Mouse (Mus musculus): ENCODE measurements around the gene Olfr481. TPM values are rescaled to one million over a fixed set of nuclear protein-coding genes. Genes with fewer than 3 reads are reported as not detected.

Olfr481 gene
- total RNA-seq (2017) = not detected in 3 replicates

DNA sequence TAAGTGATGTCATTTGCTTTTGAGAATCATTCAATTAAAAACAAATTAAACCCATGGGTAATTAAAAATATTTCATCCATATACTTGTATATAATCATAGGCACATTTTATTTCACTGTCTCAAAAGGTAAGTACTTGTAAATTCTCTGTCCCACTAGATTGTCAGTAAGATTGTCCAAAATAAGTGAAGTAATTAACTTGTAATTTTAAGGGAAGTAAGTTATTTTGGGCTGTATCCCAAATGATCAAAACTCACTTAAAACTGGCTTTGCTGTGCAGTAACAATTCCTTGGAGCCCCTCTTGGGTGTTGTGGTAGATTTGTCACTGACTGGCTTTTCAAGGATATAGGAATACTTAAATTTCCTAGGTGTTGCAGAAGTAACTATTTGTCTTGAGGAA, at the start of gene Olfr481:
TSS of gene Olfr481 (plus strand) at position 301 of the 400 bp plus-strand sequence.
- no peak for ATAC-seq (replicated peaks; ENCODE audit: insufficient number of reproducible peaks, low FRiP score, low TSS enrichment, poor library complexity, severe bottlenecking)

DNA sequence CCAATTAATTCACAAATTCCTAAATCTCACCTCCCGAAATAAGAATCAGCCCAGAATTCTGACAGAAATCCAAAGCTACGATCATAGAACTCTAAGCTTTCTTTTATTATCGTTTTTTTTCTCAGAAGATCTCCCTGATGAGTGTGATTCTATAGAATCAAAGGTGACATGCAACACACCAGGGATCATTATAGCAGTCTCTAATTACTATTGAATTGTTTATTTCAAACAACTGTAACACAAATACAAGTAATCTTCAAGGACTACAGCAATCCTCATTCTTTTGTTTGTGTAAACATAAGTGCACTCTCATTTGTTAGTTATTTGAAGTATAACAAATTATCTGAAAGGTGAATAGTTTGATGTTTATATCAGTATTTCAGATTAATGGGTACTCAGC, 45.8 kb upstream of the Olfr481 start, which contains the start of gene Olfr478:
TSS of gene Olfr478 (minus strand) at position 101 of the 400 bp plus-strand sequence.
- ATAC-seq (replicated peaks; ENCODE audit: insufficient number of reproducible peaks, low FRiP score, low TSS enrichment, poor library complexity, severe bottlenecking) = no peak

DNA sequence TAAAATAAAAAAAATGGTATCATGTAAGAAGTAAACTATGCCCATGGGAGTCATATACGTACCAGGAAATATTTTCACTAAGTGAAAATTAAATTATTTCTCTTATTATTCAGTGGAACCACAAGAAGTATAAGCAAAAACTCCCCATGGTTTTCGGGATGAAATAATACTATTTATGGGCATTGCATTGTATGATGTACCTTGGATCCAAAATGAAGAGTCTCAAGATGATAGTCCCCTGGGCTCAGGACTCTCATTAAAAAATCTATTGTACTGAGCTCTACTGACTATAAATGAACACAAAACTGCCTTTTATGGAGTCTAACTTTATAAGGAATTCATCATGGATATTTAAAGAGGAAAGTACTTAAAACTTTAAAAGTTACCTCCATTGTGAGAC, 29.3 kb upstream of the Olfr481 start, which contains the start of gene Olfr479:
TSS of gene Olfr479 (plus strand) at position 301 of the 400 bp plus-strand sequence.
- no peak for ATAC-seq (replicated peaks; ENCODE audit: insufficient number of reproducible peaks, low FRiP score, low TSS enrichment, poor library complexity, severe bottlenecking)

DNA sequence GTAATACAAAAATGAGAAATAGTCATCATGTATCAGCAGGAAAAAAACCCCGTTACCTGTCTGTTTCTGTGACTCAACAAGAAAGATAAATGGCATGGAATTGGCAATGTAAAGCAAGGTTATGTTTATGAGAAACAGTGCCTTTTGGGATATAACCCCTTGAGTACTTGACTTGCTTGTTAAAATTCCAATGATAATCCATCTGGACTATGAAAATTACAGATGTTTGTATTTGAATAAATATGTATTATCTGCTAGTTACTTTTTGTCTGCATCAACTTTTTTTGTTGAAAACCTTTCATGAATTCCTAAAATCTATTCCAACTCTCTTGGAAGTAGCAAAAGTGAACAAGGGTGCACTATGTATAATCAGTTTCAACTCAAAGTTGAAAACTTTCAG, 12.4 kb upstream of the Olfr481 start, which contains the start of gene Olfr480:
TSS of gene Olfr480 (minus strand) at position 101 of the 400 bp plus-strand sequence.
- ATAC-seq (replicated peaks; ENCODE audit: insufficient number of reproducible peaks, low FRiP score, low TSS enrichment, poor library complexity, severe bottlenecking) = no peak

DNA sequence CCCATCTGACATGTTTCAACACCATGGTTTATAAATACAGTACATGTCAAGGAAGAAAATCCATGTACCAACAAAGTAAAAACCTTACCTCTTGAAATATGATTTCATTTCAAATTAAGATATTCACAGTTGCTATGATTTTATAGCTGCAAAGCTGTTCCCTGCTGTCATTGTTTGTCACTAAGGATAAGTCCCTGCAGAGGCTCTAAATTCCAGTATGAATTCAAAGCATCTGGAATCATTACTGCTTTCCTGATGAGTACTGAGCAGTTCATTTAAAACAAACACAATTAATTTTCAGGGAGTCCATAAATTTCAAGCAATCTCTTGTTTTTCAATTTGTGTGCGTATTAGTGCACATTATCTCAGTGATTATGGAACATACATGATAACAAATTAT, 17.8 kb downstream of the Olfr481 start, which contains the start of gene Olfr482:
TSS of gene Olfr482 (minus strand) at position 101 of the 400 bp plus-strand sequence.
- ATAC-seq (replicated peaks; ENCODE audit: insufficient number of reproducible peaks, low FRiP score, low TSS enrichment, poor library complexity, severe bottlenecking) = no peak

DNA sequence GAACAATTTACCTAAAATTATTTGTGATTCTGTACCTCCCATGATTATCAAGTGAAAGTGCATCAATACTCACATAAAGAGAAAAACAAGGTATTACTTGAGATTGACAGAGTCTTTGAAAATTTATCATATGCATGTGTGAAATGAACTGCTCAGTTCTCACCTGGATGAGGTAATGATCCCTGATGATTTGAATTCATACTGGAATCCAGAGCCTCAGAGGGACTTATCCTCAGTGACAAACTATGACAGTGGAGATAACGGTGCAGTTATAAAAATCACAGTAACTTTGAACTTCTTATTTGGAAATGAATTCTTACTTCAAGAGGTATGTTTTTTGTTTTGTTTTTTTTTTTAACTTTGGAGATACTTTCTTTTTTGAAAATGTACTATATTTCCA, 20.9 kb downstream of the Olfr481 start, which contains the start of gene Olfr483:
TSS of gene Olfr483 (plus strand) at position 301 of the 400 bp plus-strand sequence.
- ATAC-seq (replicated peaks; ENCODE audit: insufficient number of reproducible peaks, low FRiP score, low TSS enrichment, poor library complexity, severe bottlenecking) = no peak

DNA sequence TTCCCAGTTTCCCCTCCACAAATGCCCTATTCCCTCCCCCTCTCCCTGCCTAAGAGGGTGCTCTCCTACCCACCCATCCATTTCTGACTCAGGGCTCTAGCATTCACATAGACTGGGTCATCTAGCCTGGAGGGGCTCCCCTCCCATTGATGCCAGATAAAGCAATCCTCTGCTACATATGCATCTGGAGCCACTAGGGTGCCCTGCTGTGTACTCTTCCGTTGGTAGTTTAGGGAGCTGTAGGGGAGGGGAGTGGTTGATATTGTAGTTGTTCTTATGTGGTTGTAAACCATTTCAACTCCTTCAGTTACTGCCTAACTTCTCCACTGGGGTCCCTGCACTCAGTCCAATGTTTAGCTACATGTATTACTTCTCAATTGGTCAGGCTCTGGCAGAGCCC, 41.0 kb downstream of the Olfr481 start:
- no peak for ATAC-seq (replicated peaks; ENCODE audit: insufficient number of reproducible peaks, low FRiP score, low TSS enrichment, poor library complexity, severe bottlenecking)

DNA sequence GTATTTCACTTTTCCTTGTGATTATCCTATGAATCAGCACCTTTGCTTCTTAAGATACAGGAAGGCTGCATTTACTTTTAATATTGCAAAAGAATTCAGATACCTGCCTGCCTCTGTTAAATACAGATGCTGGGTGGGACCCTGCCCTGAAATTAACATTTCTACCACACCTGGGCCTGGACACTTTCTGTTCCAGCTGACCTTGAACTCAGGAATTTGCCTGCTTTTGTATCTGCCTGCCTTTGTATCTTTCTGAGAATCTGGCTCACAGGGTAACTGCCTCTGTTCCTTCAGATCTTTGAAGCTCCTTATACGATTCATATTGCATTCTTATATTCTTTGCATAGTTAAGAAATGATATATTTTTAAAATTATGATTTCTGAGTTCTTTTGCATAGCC, 41.8 kb downstream of the Olfr481 start:
- no peak for ATAC-seq (replicated peaks; ENCODE audit: insufficient number of reproducible peaks, low FRiP score, low TSS enrichment, poor library complexity, severe bottlenecking)

DNA sequence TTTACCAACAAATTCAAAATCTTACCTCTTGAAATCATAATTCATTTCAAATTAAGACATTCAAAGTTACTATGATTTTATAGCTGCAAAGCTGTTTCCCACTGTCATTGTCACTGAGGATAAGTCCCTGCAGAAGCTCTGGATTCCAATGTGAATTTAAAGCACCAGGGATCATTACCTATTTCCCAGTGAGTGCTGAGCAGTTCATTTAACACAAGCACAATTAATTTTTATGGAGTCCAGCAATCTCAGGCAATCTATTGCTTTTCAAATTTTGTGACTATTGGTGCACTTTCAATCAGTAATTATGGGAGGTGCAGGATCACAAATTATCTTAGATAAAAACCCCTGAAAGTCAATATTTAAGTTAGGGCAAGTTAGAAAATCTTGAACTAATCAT, 47.7 kb downstream of the Olfr481 start, which contains the start of gene Olfr484:
TSS of gene Olfr484 (minus strand) at position 101 of the 400 bp plus-strand sequence.
- no peak for ATAC-seq (replicated peaks; ENCODE audit: insufficient number of reproducible peaks, low FRiP score, low TSS enrichment, poor library complexity, severe bottlenecking)

Other genes with a start within 250 kb of the Olfr481 start
- not detected in 3 replicates for gene Olfr470, start 232.4 kb upstream of the Olfr481 start, total RNA-seq (2017)
- gene Olfr472, start 182.0 kb upstream of the Olfr481 start, total RNA-seq (2017) = not detected in 3 replicates
- gene Olfr473, start 149.4 kb upstream of the Olfr481 start, total RNA-seq (2017) = not detected in 3 replicates
- gene Olfr474, start 125.2 kb upstream of the Olfr481 start, total RNA-seq (2017) = not detected in 3 replicates
- not detected in 3 replicates for gene Olfr476, start 115.1 kb upstream of the Olfr481 start, total RNA-seq (2017)
- not detected in 3 replicates for gene Olfr477, start 93.2 kb upstream of the Olfr481 start, total RNA-seq (2017)
- not detected in 3 replicates for gene Olfr478, start 45.9 kb upstream of the Olfr481 start, total RNA-seq (2017)
- not detected in 3 replicates for gene Olfr479, start 29.2 kb upstream of the Olfr481 start, total RNA-seq (2017)
- not detected in 3 replicates for gene Olfr480, start 12.5 kb upstream of the Olfr481 start, total RNA-seq (2017)
- gene Olfr482, start 17.7 kb downstream of the Olfr481 start, total RNA-seq (2017) = 0.19 TPM in 1 of 3 replicates, not detected in the others
- gene Olfr483, start 21.0 kb downstream of the Olfr481 start, total RNA-seq (2017) = not detected in 3 replicates
- gene Olfr484, start 47.6 kb downstream of the Olfr481 start, total RNA-seq (2017) = not detected in 3 replicates
- gene Olfr485, start 80.0 kb downstream of the Olfr481 start, total RNA-seq (2017) = not detected in 3 replicates
- gene Olfr486, start 92.9 kb downstream of the Olfr481 start, total RNA-seq (2017) = not detected in 3 replicates
- gene Olfr487, start 134.8 kb downstream of the Olfr481 start, total RNA-seq (2017) = not detected in 3 replicates
- not detected in 3 replicates for gene Olfr488, start 178.5 kb downstream of the Olfr481 start, total RNA-seq (2017)
- gene Olfr490, start 209.1 kb downstream of the Olfr481 start, total RNA-seq (2017) = not detected in 3 replicates
- gene Olfr491, start 233.6 kb downstream of the Olfr481 start, total RNA-seq (2017) = not detected in 3 replicates
- gene Olfr492, start 243.8 kb downstream of the Olfr481 start, total RNA-seq (2017) = not detected in 3 replicates

All from monocyte, adult 5-6 weeks (primary cell).